Mouse (Mus musculus) liver, embryonic 16.5 days (tissue): ENCODE measurements at regions not wholly inside any gene's neighbourhood (a gene's known extent, or its start where the extent isn't known, plus 50 kb on each side); places are given as distances from the start of the nearest gene placed in this dataset.

Source experiments
- ATAC-seq: fragments of 200-750 bp; cut with Nextera tagmentation; 2 replicates; pipeline ENCODE4 v1.8.0; 2017; ENCODE audit warnings: low read depth, mild to moderate bottlenecking, moderate number of reproducible peaks, moderate library complexity
- H3K27ac ChIP-seq: fragments of 300-500 bp; sonication (generic); 2 replicates; pipeline ENCODE4 v1.5.1; 2014; ENCODE audit warnings: mild to moderate bottlenecking, low read length
- H3K27me3 ChIP-seq: fragments of 300-500 bp; sonication (generic); 2 replicates; pipeline ENCODE4 v1.6.1; 2014; ENCODE audit warnings: low read depth, low read length, mixed read lengths; ENCODE audit not compliant: control insufficient read depth, insufficient read depth
- H3K36me3 ChIP-seq: fragments of 300-500 bp; sonication (generic); 2 replicates; pipeline ENCODE4 v1.6.1; 2014; ENCODE audit warnings: mild to moderate bottlenecking; ENCODE audit not compliant: control insufficient read depth, insufficient read depth
- H3K4me1 ChIP-seq: fragments of 300-500 bp; sonication (generic); 2 replicates; pipeline ENCODE4 v1.6.1; 2014; ENCODE audit warnings: low read depth, low read length, mixed read lengths; ENCODE audit not compliant: control insufficient read depth
- H3K4me2 ChIP-seq: fragments of 300-500 bp; sonication (generic); 2 replicates; pipeline ENCODE4 v1.6.1; 2014; ENCODE audit warnings: low read depth, low read length, mixed read lengths
- H3K4me3 ChIP-seq: fragments of 300-500 bp; sonication (generic); 2 replicates; pipeline ENCODE4 v1.5.1; 2014; ENCODE audit warnings: low read depth, mild to moderate bottlenecking, low read length
- H3K9ac ChIP-seq: fragments of 300-500 bp; sonication (generic); 2 replicates; pipeline ENCODE4 v1.6.1; 2014; ENCODE audit warnings: low read depth, low read length
- H3K9me3 ChIP-seq: fragments of 300-500 bp; sonication (generic); replicated peaks from 2 replicates; pipeline ENCODE4 v1.6.1; 2016; ENCODE audit warnings: low read length; ENCODE audit not compliant: control insufficient read depth
- WGBS: fragments of 180-500 bp; shearing (Covaris S2); extraction: QIAGEN DNeasy Blood & Tissue Kit; methylation state at CpG from one replicate; pipeline ENCODE4 v1.1.7; 2014; ENCODE audit not compliant: insufficient replicate concordance; 5-methylcytosine and 5-hydroxymethylcytosine counted together

GRCm38 (mm10) chr8:35323180-35323975 lies 442.2 kb upstream of the Gm19410 start:
- H3K9ac ChIP-seq = no peak overlapping the region
- H3K36me3 ChIP-seq = no peaks in the 10 kb centered on the region
- ATAC-seq = no peak
- no peak overlapping the region for H3K4me3 ChIP-seq
- no peaks in the 10 kb centered on the region for H3K4me1 ChIP-seq
- H3K27ac ChIP-seq = no peak overlapping the region
- H3K27me3 ChIP-seq = no peaks in the 10 kb centered on the region
- no peaks in the 10 kb centered on the region for H3K9me3 ChIP-seq
- no peak overlapping the region for H3K4me2 ChIP-seq
- WGBS = 63% methylated on average over 15 of the region's 15 CpGs
